Mouse (Mus musculus) megakaryocyte, embryonic 14.5 days (primary cell): Measurements from ENCODE around the gene Dync2li1.

Experiments
- FLI1 ChIP-seq: IDR thresholded peaks from 2 replicates; pipeline ENCODE4 v1.6.1; 2012; ENCODE audit warnings: low read length, inconsistent platforms, mixed read lengths
- GATA1 ChIP-seq: IDR thresholded peaks from 3 replicates; pipeline ENCODE4 v1.6.1; 2012; ENCODE audit warnings: mixed read lengths, low read length, inconsistent platforms, borderline replicate concordance

DNA sequence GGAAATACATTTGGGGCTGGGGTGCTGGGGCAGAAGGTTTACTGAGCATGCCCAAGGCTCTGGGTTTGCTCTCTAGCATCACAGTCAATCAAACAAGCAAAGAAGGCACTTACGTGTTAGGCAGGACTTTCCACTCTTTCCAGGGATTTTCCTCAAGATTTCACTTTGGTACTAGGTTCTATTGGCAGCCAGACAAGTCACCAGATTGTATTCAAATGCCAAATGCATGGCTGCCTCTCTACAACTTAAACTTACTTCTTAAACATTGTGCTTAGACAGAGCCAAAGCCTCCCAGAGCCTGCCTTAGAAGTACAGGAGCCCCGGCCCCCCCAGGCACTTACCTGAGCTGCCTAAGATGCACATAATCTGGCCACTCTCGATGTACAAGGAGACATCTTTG, 55.4 kb downstream of the Dync2li1 start:
- TF ChIP-seq GATA1 (no peak), FLI1 (no peak)
